Comparison of ENCODE assay signal across 28 mouse cellular contexts in the genomic region with DNA sequence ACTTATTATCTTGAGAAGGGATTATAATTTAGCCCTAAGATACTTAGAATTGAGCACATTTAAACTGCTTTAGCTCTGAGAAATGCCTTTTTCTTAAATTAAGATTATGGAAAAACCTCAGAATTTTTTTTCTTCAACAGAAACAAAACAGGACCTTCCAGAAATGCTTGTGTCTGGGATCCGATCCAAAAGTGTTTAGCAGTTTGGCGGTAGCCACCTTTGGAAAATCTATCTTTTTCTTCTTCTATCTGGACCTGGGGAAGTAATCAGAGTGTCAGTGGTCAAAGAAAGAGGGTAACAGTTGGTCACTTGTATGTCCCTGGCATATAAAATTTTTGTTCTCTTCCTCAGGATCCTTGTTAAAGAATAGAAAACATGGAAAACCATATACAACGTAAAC. TPM values are rescaled to one million over a fixed set of nuclear protein-coding genes. Genes with fewer than 3 reads are reported as not detected.
A peak's percentile ranks its signal among the peaks of the same experiment; 100 is the strongest.
DNase-seq lines count a peak whose midpoint lies in the region; ATAC-seq and TF ChIP-seq lines count a peak whose summit lies in the region.
"Had no signal": no experiment of that assay in that cellular context is flagged by ENCODE, and none has a peak within 500 bp of the region (broad histone marks: within the 10 kb centered on the region; RNA-seq: fewer than 3 reads in every experiment).

No protein-coding gene starts in this region.

- no peak for TF ChIP-seq POLR2A in limb, embryonic 14.5 days (IDR thresholded peaks at IDR 0.05; ENCODE audit: borderline replicate concordance, extremely low read depth, insufficient read depth, insufficient read length)

- no peak overlapping the region for H3K9ac ChIP-seq in limb, embryonic 14.5 days (ENCODE audit: low read depth, low read length, severe bottlenecking)
- H3K9ac ChIP-seq in midbrain, embryonic 11.5 days (ENCODE audit: low read length), result no peak overlapping the region
- no peak overlapping the region for H3K9ac ChIP-seq in midbrain, postnatal 0 days (replicated peaks; ENCODE audit: low read length, poor library complexity, severe bottlenecking)
- H3K9ac ChIP-seq: embryonic facial prominence, embryonic 12.5 days; embryonic facial prominence, embryonic 15.5 days; forebrain, embryonic 12.5 days had no signal

- H3K27me3 ChIP-seq in limb, embryonic 14.5 days (ENCODE audit: control insufficient read depth, insufficient read depth, low read length), result no peaks in the 10 kb centered on the region
- H3K27me3 ChIP-seq in limb, embryonic 10.5 days (ENCODE audit: low read depth, poor library complexity, severe bottlenecking), result no peaks in the 10 kb centered on the region
- no peaks in the 10 kb centered on the region for H3K27me3 ChIP-seq in midbrain, embryonic 11.5 days (ENCODE audit: control insufficient read depth, insufficient read depth, low read length)
- no peaks in the 10 kb centered on the region for H3K27me3 ChIP-seq in midbrain, postnatal 0 days (ENCODE audit: insufficient read depth, low read length)
- H3K27me3 ChIP-seq: CH12.LX; embryonic facial prominence, embryonic 12.5 days; embryonic facial prominence, embryonic 15.5 days; forebrain, embryonic 12.5 days; Patski had no signal

- H3K9me3 ChIP-seq in limb, embryonic 14.5 days (ENCODE audit: control insufficient read depth, low read length), result no peaks in the 10 kb centered on the region
- H3K9me3 ChIP-seq in limb, embryonic 10.5 days (replicated peaks), result no peaks in the 10 kb centered on the region
- H3K9me3 ChIP-seq in midbrain, embryonic 11.5 days (ENCODE audit: control insufficient read depth, low read length), result no peaks in the 10 kb centered on the region
- no peaks in the 10 kb centered on the region for H3K9me3 ChIP-seq in midbrain, postnatal 0 days (ENCODE audit: low read length)
- H3K9me3 ChIP-seq: embryonic facial prominence, embryonic 12.5 days; embryonic facial prominence, embryonic 15.5 days; forebrain, embryonic 10.5 days; forebrain, embryonic 12.5 days had no signal

- no peak for ATAC-seq in limb, embryonic 14.5 days (ENCODE audit: low FRiP score, low read depth)
- no peak for ATAC-seq in midbrain, embryonic 11.5 days (ENCODE audit: low FRiP score)
- ATAC-seq in midbrain, postnatal 0 days (ENCODE audit: low FRiP score), result no peak
- ATAC-seq: activated CD4-positive, CD25-positive, alpha-beta regulatory T cell, adult 4 months; CD4-positive, CD25-positive, alpha-beta regulatory T cell, adult 4 months; forebrain, embryonic 14.5 days; forebrain, embryonic 16.5 days; Patski had no signal

- DNase-seq in cerebellum, postnatal 14 days, result peak; percentile 21 to 59
- DNase-seq in cerebellum, adult 8-10 months, result no peak
- DNase-seq in limb, embryonic 14.5 days (ENCODE audit: low spot score), result peak; percentile 24
- DNase-seq in limb, embryonic 10.5 days (ENCODE audit: low spot score), result no peak
- peak; percentile 12 for DNase-seq in midbrain, embryonic 11.5 days (ENCODE audit: low spot score, missing footprints)
- DNase-seq in midbrain, postnatal 0 days (ENCODE audit: low spot score), result no peak
- peak; percentile 32 for DNase-seq in brain, adult 2 months (ENCODE audit: low read depth, low spot score)
- DNase-seq in left cerebral cortex, postnatal 14 days (ENCODE audit: low spot score in 2 of 2), result no peak
- DNase-seq: adrenal gland, adult 8-10 months; adrenal gland, postnatal 14 days; adrenal gland, postnatal 36 days; B cell, adult 2 months; cerebellum, adult 11 months; cerebellum, adult 2 months; cerebellum, adult 9-11 months; cerebellum, postnatal 36 days; embryo, embryonic 11 days had no signal

- H3K4me2 ChIP-seq in limb, embryonic 14.5 days (replicated peaks; ENCODE audit: low read depth, low read length, severe bottlenecking), result no peak overlapping the region
- H3K4me2 ChIP-seq in midbrain, embryonic 11.5 days, result no peak overlapping the region
- H3K4me2 ChIP-seq in midbrain, postnatal 0 days (ENCODE audit: low read depth, low read length, poor library complexity, severe bottlenecking), result no peak overlapping the region
- H3K4me2 ChIP-seq: embryonic facial prominence, embryonic 12.5 days; embryonic facial prominence, embryonic 15.5 days; forebrain, embryonic 12.5 days had no signal

- H3K4me1 ChIP-seq in limb, embryonic 14.5 days (ENCODE audit: control insufficient read depth, insufficient read depth, low read length), result no peaks in the 10 kb centered on the region
- peaks cover 4% of the 10 kb centered on the region; the same call in 1 of the 2 replicates for H3K4me1 ChIP-seq in limb, embryonic 10.5 days
- H3K4me1 ChIP-seq in midbrain, embryonic 11.5 days (ENCODE audit: control insufficient read depth, insufficient read depth, low read length), result no peaks in the 10 kb centered on the region
- H3K4me1 ChIP-seq in midbrain, postnatal 0 days (ENCODE audit: insufficient read depth, low read length), result no peaks in the 10 kb centered on the region
- H3K4me1 ChIP-seq: embryonic facial prominence, embryonic 12.5 days; embryonic facial prominence, embryonic 15.5 days; forebrain, embryonic 10.5 days; forebrain, embryonic 12.5 days had no signal

- H3K36me3 ChIP-seq in limb, embryonic 14.5 days (ENCODE audit: control insufficient read depth, insufficient read depth, low read length), result no peaks in the 10 kb centered on the region
- H3K36me3 ChIP-seq in limb, embryonic 10.5 days, result no peaks in the 10 kb centered on the region
- H3K36me3 ChIP-seq in midbrain, embryonic 11.5 days (ENCODE audit: control insufficient read depth, insufficient read depth, low read length), result no peaks in the 10 kb centered on the region
- no peaks in the 10 kb centered on the region for H3K36me3 ChIP-seq in midbrain, postnatal 0 days (ENCODE audit: insufficient read depth, low read length)
- H3K36me3 ChIP-seq: embryonic facial prominence, embryonic 12.5 days; embryonic facial prominence, embryonic 15.5 days; forebrain, embryonic 10.5 days; forebrain, embryonic 12.5 days had no signal

- 66% methylated on average over 3 of the region's 3 CpGs for WGBS in limb, embryonic 14.5 days
- 95% methylated on average over 3 of the region's 3 CpGs for WGBS in limb, embryonic 10.5 days
- 95% methylated on average over 3 of the region's 3 CpGs for WGBS in midbrain, embryonic 11.5 days
- WGBS in midbrain, postnatal 0 days, result 77% methylated on average over 3 of the region's 3 CpGs

- no peak overlapping the region for H3K27ac ChIP-seq in limb, embryonic 14.5 days (replicated peaks; ENCODE audit: low read depth, low read length)
- no peak overlapping the region for H3K27ac ChIP-seq in limb, embryonic 10.5 days
- no peak overlapping the region for H3K27ac ChIP-seq in midbrain, embryonic 11.5 days (ENCODE audit: low read depth, low read length)
- H3K27ac ChIP-seq in midbrain, postnatal 0 days (ENCODE audit: low read depth, low read length), result no peak overlapping the region
- H3K27ac ChIP-seq: embryonic facial prominence, embryonic 12.5 days; embryonic facial prominence, embryonic 15.5 days; forebrain, embryonic 10.5 days; forebrain, embryonic 12.5 days had no signal

- TF ChIP-seq CTCF in midbrain, postnatal 0 days (IDR thresholded peaks at IDR 0.05), result no peak

- H3K4me3 ChIP-seq in limb, embryonic 14.5 days (replicated peaks; ENCODE audit: low read length), result no peak overlapping the region
- no peak overlapping the region for H3K4me3 ChIP-seq in limb, embryonic 10.5 days
- no peak overlapping the region for H3K4me3 ChIP-seq in midbrain, embryonic 11.5 days (ENCODE audit: low read depth, low read length)
- H3K4me3 ChIP-seq in midbrain, postnatal 0 days (ENCODE audit: low read depth, low read length), result no peak overlapping the region
- H3K4me3 ChIP-seq: embryonic facial prominence, embryonic 12.5 days; embryonic facial prominence, embryonic 15.5 days; erythroblast, embryonic 14.5 days; forebrain, embryonic 10.5 days; forebrain, embryonic 12.5 days had no signal

- intact Hi-C loops in left cerebral cortex, postnatal 14 days (cut with DNase I), result no loop called here

RNA-seq across cellular contexts. Expression of a gene that starts 54.9 kb away (rescaled TPM):
- polyA plus RNA-seq in limb, embryonic 14.5 days (2012; rRNA removed), result 13.7 and 14.8 TPM in 2 replicates
- 12.5 and 14.7 TPM in 2 replicates for polyA plus RNA-seq in limb, embryonic 14.5 days (2014; fragmentation: Nextera tagmentation; extraction: Ambion mirVana)
- 5.5 and 6.0 TPM in 2 replicates for polyA plus RNA-seq in limb, embryonic 10.5 days (2016; fragmentation: Nextera tagmentation; extraction: Ambion mirVana)
- polyA plus RNA-seq in midbrain, embryonic 11.5 days (2014; fragmentation: Nextera tagmentation; extraction: Ambion mirVana), result 6.2 and 6.8 TPM in 2 replicates
- 157 and 178 TPM in 2 replicates for total RNA-seq in midbrain, postnatal 0 days (2014; rRNA removed)
- polyA plus RNA-seq in midbrain, postnatal 0 days (2015; fragmentation: Nextera tagmentation; extraction: Ambion mirVana), result 25.4 and 29.6 TPM in 2 replicates
- 100 to 1,000 TPM; 143 to 159 TPM for total RNA-seq in left cerebral cortex, postnatal 14 days (2021)
- total RNA-seq: CH12.LX had no signal
- polyA plus RNA-seq: activated CD4-positive, CD25-positive, alpha-beta regulatory T cell, adult 4 months had no signal

Comparison
In these comparisons a context has a peak if more than half of its experiments do, and no peak if none do; other contexts are left out.
1. DNase-seq: peak in cerebellum, postnatal 14 days (2 of 2), limb, embryonic 14.5 days (single experiment), midbrain, embryonic 11.5 days (single experiment) and brain, adult 2 months (single experiment); none in cerebellum, adult 8-10 months (single experiment), limb, embryonic 10.5 days (single experiment), midbrain, postnatal 0 days (single experiment) and left cerebral cortex, postnatal 14 days (0 of 2).